Mouse (Mus musculus) mature B cell (primary cell): ENCODE data around the gene Myo1h.

Experiments
- in situ Hi-C: fragments of 300-500 bp; cut with MboI; formaldehyde crosslinking; loops from 2 replicates; pipeline ENCODE4 v1.14.3; 2019

The Myo1h gene

DNA sequence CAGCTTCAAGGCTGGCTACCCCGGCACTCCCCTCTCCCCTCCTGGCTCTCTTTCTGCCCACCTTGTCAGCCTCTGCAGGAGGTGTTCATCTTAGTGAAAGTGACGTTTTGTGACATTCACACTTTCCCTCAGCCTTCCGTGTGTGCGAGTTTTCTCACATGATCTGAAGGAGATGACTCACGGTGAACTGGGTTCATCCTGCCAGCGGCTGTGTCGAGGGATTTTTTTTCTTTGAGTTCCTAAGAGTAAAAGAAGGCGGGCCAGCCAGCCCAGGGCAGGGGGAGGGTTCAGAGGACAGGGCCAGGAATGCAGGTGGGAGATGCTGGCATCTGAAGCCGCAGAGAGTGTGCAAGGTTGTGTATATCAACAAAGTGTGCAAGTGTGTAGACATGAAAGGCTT lies 104.2 kb downstream of the Myo1h start:
- in situ Hi-C loops = no loop called here

GRCm38 (mm10) chr5:114406592-114406991 lies 117.6 kb downstream of the Myo1h start:
- in situ Hi-C loops = no loop called here

GRCm38 (mm10) chr5:114407269-114407668 lies 118.3 kb downstream of the Myo1h start:
- in situ Hi-C loops = no loop called here

DNA sequence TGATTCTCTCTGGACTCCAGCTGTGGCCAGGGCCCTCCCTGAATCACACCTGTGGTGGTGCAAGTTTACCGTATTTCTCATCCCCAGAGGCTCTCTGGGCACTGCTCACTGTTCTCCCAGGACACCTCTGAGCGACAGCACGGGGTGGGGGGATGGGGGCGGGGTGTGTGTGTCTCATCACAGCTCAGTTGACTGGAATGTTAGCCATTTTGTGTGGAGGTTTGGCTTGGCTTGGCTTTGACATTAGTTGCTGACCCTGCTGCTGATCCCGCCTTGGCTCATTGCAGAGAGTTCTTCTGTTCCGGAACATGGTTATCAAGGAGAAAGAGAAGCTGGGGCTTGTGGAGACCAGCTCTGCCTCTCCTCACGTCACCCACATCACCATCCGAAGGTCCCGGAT lies 118.8 kb downstream of the Myo1h start:
- in situ Hi-C loops = no loop called here

DNA sequence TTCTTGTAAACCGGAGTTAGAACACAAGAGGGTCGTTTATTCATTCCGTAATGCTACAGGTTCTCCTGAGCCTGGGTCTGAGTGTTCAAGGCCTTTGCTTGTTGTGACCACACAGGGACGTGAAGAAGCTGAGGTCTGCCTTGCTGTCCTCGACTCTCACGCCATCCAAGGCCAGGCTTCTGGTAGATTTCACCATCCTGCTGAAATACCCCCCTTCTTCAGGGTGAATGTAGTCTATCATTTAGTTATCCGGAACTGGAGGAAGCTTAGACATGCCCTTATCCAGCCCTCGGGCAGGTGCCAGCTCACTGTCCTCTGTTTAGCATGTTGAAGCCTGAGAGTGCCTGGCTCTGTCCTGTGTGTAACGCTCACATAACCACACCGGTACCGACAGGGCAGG lies 119.9 kb downstream of the Myo1h start:
- in situ Hi-C loops = no loop called here

- in situ Hi-C loops = no loop called here
Observed at GRCm38 (mm10) chr5:114410429-114410828, 121.5 kb downstream of the Myo1h start.

DNA sequence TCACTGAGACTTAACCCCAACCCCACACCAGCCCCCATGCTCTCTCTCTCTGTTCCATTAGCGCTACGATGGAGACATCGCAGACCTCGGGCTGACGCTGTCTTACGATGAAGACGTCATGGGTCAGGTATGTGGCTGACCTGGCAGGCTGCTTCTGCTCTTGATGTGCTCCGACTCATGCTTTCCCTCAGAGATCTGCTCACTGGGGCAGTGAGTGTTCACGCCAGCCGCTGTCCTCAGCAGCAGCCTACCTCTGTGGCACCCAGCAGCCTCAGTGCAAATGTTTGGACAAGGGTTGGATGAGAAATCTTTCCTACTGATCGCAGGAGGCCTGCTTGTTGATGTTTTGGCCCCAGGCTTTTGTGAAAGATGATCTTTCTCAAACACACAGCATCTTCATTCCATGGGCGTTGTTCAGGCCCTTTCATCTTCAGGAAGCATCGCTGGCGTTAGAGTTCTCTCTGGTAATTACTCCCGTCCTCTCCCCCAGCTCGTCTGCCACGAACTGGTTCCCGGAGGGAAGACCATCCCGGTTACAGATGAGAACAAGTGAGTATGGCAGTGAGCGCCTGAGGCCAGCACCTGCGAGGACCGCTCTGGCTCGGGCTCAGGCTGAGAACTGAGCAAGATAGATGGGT lies 123.5 kb downstream of the Myo1h start:
- in situ Hi-C loops = no loop called here

DNA sequence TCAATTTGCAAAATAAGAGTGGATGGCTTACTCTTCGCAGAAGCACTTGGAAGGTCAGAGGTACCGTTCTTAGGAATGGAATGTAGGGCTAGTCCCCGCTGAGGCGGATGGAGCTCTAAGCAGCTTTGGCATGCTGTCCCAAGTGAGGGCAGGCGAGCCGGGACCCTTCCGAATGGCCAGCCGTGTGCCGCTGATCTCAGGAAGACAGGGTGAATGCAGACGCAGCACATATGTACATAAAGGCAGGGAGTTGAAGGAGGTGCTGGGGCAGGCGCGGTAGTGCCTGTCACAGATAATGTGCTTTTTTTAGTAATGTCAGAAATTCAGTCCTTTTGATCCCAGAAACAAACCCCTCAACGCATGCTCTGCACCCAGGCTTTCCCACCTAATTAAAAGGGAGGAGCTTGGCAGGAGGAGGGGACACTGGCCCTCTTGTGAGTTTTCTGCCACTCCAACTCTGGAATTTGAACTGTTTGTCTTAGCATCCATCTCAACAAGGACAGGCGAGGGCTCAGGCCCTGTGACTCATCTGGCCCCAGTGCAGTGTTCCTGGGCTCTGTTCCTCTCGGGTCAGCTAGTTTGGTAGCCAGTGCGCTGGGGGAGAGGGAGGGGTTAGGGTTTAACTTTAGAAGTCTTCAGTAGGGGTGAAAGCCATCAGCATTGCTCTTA lies 124.2 kb downstream of the Myo1h start:
- in situ Hi-C loops = no loop called here
